Mouse (Mus musculus): ENCODE measurements around the gene Qrich1. TPM values are rescaled to one million over a fixed set of nuclear protein-coding genes. Genes with fewer than 3 reads are reported as not detected.

Qrich1 gene
- polyA plus RNA-seq, 1 experiment from 2014 or later, result 169 TPM

GRCm38 (mm10) chr9:108481520-108482210 lies 34.9 kb upstream of the Qrich1 start:
- peaks cover 5% of the 10 kb centered on the region for H3K36me3 ChIP-seq (ENCODE audit: control insufficient read depth, insufficient read depth, low read length)
- no peaks in the 10 kb centered on the region for H3K9me3 ChIP-seq (ENCODE audit: control insufficient read depth, low read length)
- H3K27me3 ChIP-seq (ENCODE audit: control insufficient read depth, insufficient read depth, low read length), result no peaks in the 10 kb centered on the region
- H3K27ac ChIP-seq (ENCODE audit: low read depth, low read length), result no peak overlapping the region
- 92% methylated on average over 19 of the region's 19 CpGs for WGBS
- H3K4me1 ChIP-seq (ENCODE audit: control insufficient read depth, insufficient read depth, low read length), result peaks cover 5% of the 10 kb centered on the region
- no peak overlapping the region for H3K4me2 ChIP-seq (ENCODE audit: low read depth)
- no peak for DNase-seq (ENCODE audit: low spot score)
- no peak for ATAC-seq (ENCODE audit: insufficient read depth, low FRiP score, low TSS enrichment)
- H3K9ac ChIP-seq (ENCODE audit: low read length), result no peak overlapping the region
- H3K4me3 ChIP-seq (ENCODE audit: low read depth, low read length), result no peak overlapping the region

- no peak overlapping the region for H3K4me2 ChIP-seq (ENCODE audit: low read depth)
- peaks cover 5% of the 10 kb centered on the region for H3K4me1 ChIP-seq (ENCODE audit: control insufficient read depth, insufficient read depth, low read length)
- peaks cover 5% of the 10 kb centered on the region for H3K36me3 ChIP-seq (ENCODE audit: control insufficient read depth, insufficient read depth, low read length)
- H3K27ac ChIP-seq (ENCODE audit: low read depth, low read length), result no peak overlapping the region
- H3K4me3 ChIP-seq (ENCODE audit: low read depth, low read length), result no peak overlapping the region
- H3K9me3 ChIP-seq (ENCODE audit: control insufficient read depth, low read length), result no peaks in the 10 kb centered on the region
- no peak for DNase-seq (ENCODE audit: low spot score)
- ATAC-seq (ENCODE audit: insufficient read depth, low FRiP score, low TSS enrichment), result no peak
- 95% methylated on average over 18 of the region's 18 CpGs for WGBS
- no peaks in the 10 kb centered on the region for H3K27me3 ChIP-seq (ENCODE audit: control insufficient read depth, insufficient read depth, low read length)
- H3K9ac ChIP-seq (ENCODE audit: low read length), result no peak overlapping the region; the same call in 1 of the 2 replicates
Observed at GRCm38 (mm10) chr9:108483051-108483790, 33.4 kb upstream of the Qrich1 start.

- Histone ChIP-seq H3K4me3 (ENCODE audit: low read depth, low read length) (no peak overlapping the region), H3K36me3 (ENCODE audit: control insufficient read depth, insufficient read depth, low read length) (peaks cover 7% of the 10 kb centered on the region), H3K9ac (ENCODE audit: low read length) (no peak overlapping the region), H3K9me3 (ENCODE audit: control insufficient read depth, low read length) (no peaks in the 10 kb centered on the region), H3K27me3 (ENCODE audit: control insufficient read depth, insufficient read depth, low read length) (no peaks in the 10 kb centered on the region), H3K27ac (ENCODE audit: low read depth, low read length) (no peak overlapping the region), H3K4me1 (ENCODE audit: control insufficient read depth, insufficient read depth, low read length) (peaks cover 5% of the 10 kb centered on the region), H3K4me2 (ENCODE audit: low read depth) (no peak overlapping the region)
- ATAC-seq (ENCODE audit: insufficient read depth, low FRiP score, low TSS enrichment), result no peak
- DNase-seq (ENCODE audit: low spot score), result no peak
- WGBS, result 92% methylated on average over 15 of the region's 15 CpGs
Observed at GRCm38 (mm10) chr9:108484021-108484420, 32.6 kb upstream of the Qrich1 start.

- DNase-seq (ENCODE audit: low spot score) (no peak), ATAC-seq (ENCODE audit: insufficient read depth, low FRiP score, low TSS enrichment) (no peak)
- 91% methylated on average over 19 of the region's 19 CpGs for WGBS
- H3K4me2 ChIP-seq (ENCODE audit: low read depth), result no peak overlapping the region
- H3K27ac ChIP-seq (ENCODE audit: low read depth, low read length), result no peak overlapping the region
- H3K9me3 ChIP-seq (ENCODE audit: control insufficient read depth, low read length), result no peaks in the 10 kb centered on the region
- peaks cover 10% of the 10 kb centered on the region for H3K36me3 ChIP-seq (ENCODE audit: control insufficient read depth, insufficient read depth, low read length)
- no peak overlapping the region for H3K4me3 ChIP-seq (ENCODE audit: low read depth, low read length)
- H3K9ac ChIP-seq (ENCODE audit: low read length), result no peak overlapping the region
- H3K27me3 ChIP-seq (ENCODE audit: control insufficient read depth, insufficient read depth, low read length), result no peaks in the 10 kb centered on the region
- H3K4me1 ChIP-seq (ENCODE audit: control insufficient read depth, insufficient read depth, low read length), result no peaks in the 10 kb centered on the region
Observed at GRCm38 (mm10) chr9:108485301-108485875, 31.2 kb upstream of the Qrich1 start.

GRCm38 (mm10) chr9:108486973-108487530 lies 29.6 kb upstream of the Qrich1 start:
- H3K4me2 ChIP-seq (ENCODE audit: low read depth), result no peak overlapping the region
- no peak overlapping the region for H3K27ac ChIP-seq (ENCODE audit: low read depth, low read length)
- no peak overlapping the region for H3K4me3 ChIP-seq (ENCODE audit: low read depth, low read length)
- 95% methylated on average over 8 of the region's 8 CpGs for WGBS
- H3K9ac ChIP-seq (ENCODE audit: low read length), result no peak overlapping the region; the same call in 1 of the 2 replicates
- no peaks in the 10 kb centered on the region for H3K9me3 ChIP-seq (ENCODE audit: control insufficient read depth, low read length)
- no peak for DNase-seq (ENCODE audit: low spot score)
- no peaks in the 10 kb centered on the region for H3K27me3 ChIP-seq (ENCODE audit: control insufficient read depth, insufficient read depth, low read length)
- H3K4me1 ChIP-seq (ENCODE audit: control insufficient read depth, insufficient read depth, low read length), result peaks cover 5% of the 10 kb centered on the region
- ATAC-seq (ENCODE audit: insufficient read depth, low FRiP score, low TSS enrichment), result no peak
- H3K36me3 ChIP-seq (ENCODE audit: control insufficient read depth, insufficient read depth, low read length), result peaks cover 10% of the 10 kb centered on the region

GRCm38 (mm10) chr9:108488403-108488802 lies 28.2 kb upstream of the Qrich1 start:
- DNase-seq (ENCODE audit: low spot score) (no peak), ATAC-seq (ENCODE audit: insufficient read depth, low FRiP score, low TSS enrichment) (no peak)
- H3K4me2 ChIP-seq (ENCODE audit: low read depth), result no peak overlapping the region
- peaks cover 5% of the 10 kb centered on the region for H3K4me1 ChIP-seq (ENCODE audit: control insufficient read depth, insufficient read depth, low read length)
- WGBS, result 98% methylated on average over 17 of the region's 17 CpGs
- no peak overlapping the region for H3K9ac ChIP-seq (ENCODE audit: low read length)
- peaks cover 20% of the 10 kb centered on the region for H3K36me3 ChIP-seq (ENCODE audit: control insufficient read depth, insufficient read depth, low read length)
- H3K27ac ChIP-seq (ENCODE audit: low read depth, low read length), result no peak overlapping the region
- H3K27me3 ChIP-seq (ENCODE audit: control insufficient read depth, insufficient read depth, low read length), result no peaks in the 10 kb centered on the region
- H3K4me3 ChIP-seq (ENCODE audit: low read depth, low read length), result no peak overlapping the region
- no peaks in the 10 kb centered on the region for H3K9me3 ChIP-seq (ENCODE audit: control insufficient read depth, low read length)

- peaks cover 27% of the 10 kb centered on the region for H3K36me3 ChIP-seq (ENCODE audit: control insufficient read depth, insufficient read depth, low read length)
- H3K4me1 ChIP-seq (ENCODE audit: control insufficient read depth, insufficient read depth, low read length), result peaks cover 5% of the 10 kb centered on the region
- H3K27ac ChIP-seq (ENCODE audit: low read depth, low read length), result 0 out of 2 replicates have a peak overlapping the region, but pooled peaks have one; percentile 8
- H3K9me3 ChIP-seq (ENCODE audit: control insufficient read depth, low read length), result no peaks in the 10 kb centered on the region
- H3K9ac ChIP-seq (ENCODE audit: low read length), result peak overlapping the region; percentile 9; the same call in 1 of the 2 replicates
- DNase-seq (ENCODE audit: low spot score), result no peak
- WGBS, result 94% methylated on average over 20 of the region's 20 CpGs
- H3K4me3 ChIP-seq (ENCODE audit: low read depth, low read length), result no peak overlapping the region
- H3K4me2 ChIP-seq (ENCODE audit: low read depth), result no peak overlapping the region
- no peak for ATAC-seq (ENCODE audit: insufficient read depth, low FRiP score, low TSS enrichment)
- H3K27me3 ChIP-seq (ENCODE audit: control insufficient read depth, insufficient read depth, low read length), result no peaks in the 10 kb centered on the region
Observed at GRCm38 (mm10) chr9:108489215-108489614, 27.4 kb upstream of the Qrich1 start.

- peak overlapping the region; percentile 77 for H3K27ac ChIP-seq (ENCODE audit: low read depth, low read length)
- no peaks in the 10 kb centered on the region for H3K9me3 ChIP-seq (ENCODE audit: control insufficient read depth, low read length)
- 73% methylated on average over 26 of the region's 26 CpGs for WGBS
- DNase-seq (ENCODE audit: low spot score) (no peak), ATAC-seq (ENCODE audit: insufficient read depth, low FRiP score, low TSS enrichment) (peak; percentile 32)
- peak overlapping the region; percentile 93 for H3K4me2 ChIP-seq (ENCODE audit: low read depth)
- no peaks in the 10 kb centered on the region for H3K27me3 ChIP-seq (ENCODE audit: control insufficient read depth, insufficient read depth, low read length)
- H3K36me3 ChIP-seq (ENCODE audit: control insufficient read depth, insufficient read depth, low read length), result peaks cover 34% of the 10 kb centered on the region
- peak overlapping the region; percentile 86 for H3K4me3 ChIP-seq (ENCODE audit: low read depth, low read length)
- peaks cover 5% of the 10 kb centered on the region for H3K4me1 ChIP-seq (ENCODE audit: control insufficient read depth, insufficient read depth, low read length)
- peak overlapping the region; percentile 87 for H3K9ac ChIP-seq (ENCODE audit: low read length)
Observed at GRCm38 (mm10) chr9:108489702-108490558, 26.7 kb upstream of the Qrich1 start.
